Mouse (Mus musculus) cortical plate, adult 2 months (tissue): ENCODE results near the gene Tbx20.

Experiments
- CTCF ChIP-seq: fragments of 200-500 bp; IDR thresholded peaks from 2 replicates; pipeline ENCODE4 v1.5.1; 2011; ENCODE audit warnings: mild to moderate bottlenecking, control low read depth, low read length; ENCODE audit not compliant: insufficient read depth; ENCODE audit errors: extremely low read depth
- POLR2A ChIP-seq: fragments of 200-500 bp; IDR thresholded peaks from 2 replicates; pipeline ENCODE4 v1.6.1; 2011; ENCODE audit warnings: mild to moderate bottlenecking, low read length, control low read depth; ENCODE audit not compliant: insufficient read depth; ENCODE audit errors: extremely low read depth

DNA sequence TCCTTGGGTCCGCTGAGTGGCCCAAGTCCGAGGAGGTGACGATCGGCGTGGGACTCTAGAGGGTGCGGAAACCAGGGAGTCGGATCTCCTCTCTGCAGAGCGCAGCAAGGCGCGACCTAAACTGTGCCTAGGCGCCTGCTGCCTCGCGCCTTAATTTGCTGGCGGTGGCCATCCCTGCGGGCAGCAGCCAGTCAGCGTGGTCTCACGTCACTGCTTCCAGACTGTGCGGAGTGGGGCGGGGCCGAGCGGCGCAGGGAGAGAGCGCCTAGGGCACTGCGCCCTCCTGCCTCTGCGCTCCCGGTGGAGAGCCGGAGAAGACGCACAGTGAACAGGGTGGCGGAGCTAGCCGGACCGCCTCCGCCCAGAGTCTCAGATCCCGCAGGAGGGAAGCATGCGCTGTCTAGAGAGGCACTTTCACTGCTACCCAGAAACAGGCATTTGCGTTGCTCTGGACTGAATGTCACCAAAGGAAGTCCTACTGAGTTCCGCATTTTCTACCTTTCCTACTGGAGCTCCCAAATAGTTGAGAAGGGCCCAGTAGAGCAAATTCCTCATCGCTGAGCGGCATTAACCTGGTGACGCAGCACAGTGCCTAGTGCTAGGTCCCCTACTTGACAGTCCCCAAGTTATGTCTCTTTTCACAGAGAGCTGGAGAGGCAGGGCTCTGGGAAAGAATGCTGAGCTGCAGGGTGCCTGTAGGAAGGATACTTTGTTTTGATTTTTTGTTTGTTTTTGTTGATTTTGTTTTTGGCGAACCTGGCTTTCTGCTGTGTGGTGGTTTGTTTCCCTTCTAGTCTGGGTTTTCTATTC, at the start of gene Tbx20:
- TF ChIP-seq CTCF (no peak), POLR2A (no peak)
